ENCODE assay signal across 7 mouse cellular contexts in the genomic region with DNA sequence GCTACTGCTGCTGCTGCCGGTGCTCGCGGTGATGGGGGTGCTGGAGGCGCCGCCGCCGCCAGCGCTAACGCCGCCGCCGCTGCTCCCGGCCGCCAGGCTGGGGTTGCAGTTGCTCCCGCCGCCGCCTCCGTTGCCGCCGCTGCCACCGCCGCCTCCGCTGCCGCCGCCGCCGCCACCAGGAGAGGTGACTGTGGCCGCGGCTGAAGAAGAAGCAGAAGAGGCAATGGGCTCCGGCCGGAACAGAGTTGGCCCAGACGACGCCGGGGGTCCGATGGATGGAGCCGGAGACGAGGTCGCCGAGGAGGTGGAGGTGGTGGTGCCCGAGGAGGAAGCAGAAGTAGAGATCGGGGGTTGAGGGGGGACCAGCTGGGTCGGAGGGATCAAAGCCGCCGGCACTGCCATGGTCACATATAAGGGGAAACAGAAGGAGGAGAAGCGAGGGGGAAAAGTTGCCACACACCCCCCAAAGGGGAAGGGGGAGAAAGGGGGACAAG. TPM values are rescaled to one million over a fixed set of nuclear protein-coding genes. Genes with fewer than 3 reads are reported as not detected.
DNase-seq lines count a peak whose midpoint lies in the region; ATAC-seq and TF ChIP-seq lines count a peak whose summit lies in the region.

No protein-coding gene starts in this region.

- peak overlapping the region; percentile 80 for H3K9ac ChIP-seq in hindbrain, postnatal 0 days (replicated peaks; ENCODE audit: low read length)
- 0 out of 2 replicates have a peak overlapping the region, but pooled peaks have one; percentile 13 for H3K9ac ChIP-seq in liver, embryonic 13.5 days
- H3K9ac ChIP-seq in stomach, postnatal 0 days (ENCODE audit: low read length): peak overlapping the region; percentile 67

- no peak for TF ChIP-seq EP300 in stomach, postnatal 0 days (optimal IDR thresholded peaks at IDR 0.05)

- peak; percentile 46 to 80 for DNase-seq in adrenal gland, adult (ENCODE audit: inconsistent age in 2 of 2, low spot score in 1 of 2)
- peak; percentile 46 for DNase-seq in forelimb bud, embryonic 11.5 days (ENCODE audit: low read depth, low spot score)
- peak; percentile 60 for DNase-seq in hindbrain, postnatal 0 days (ENCODE audit: low spot score)
- DNase-seq in liver, embryonic 13.5 days: no peak
- peak; percentile 59 for DNase-seq in stomach, postnatal 0 days (ENCODE audit: low spot score)

- no peaks in the 10 kb centered on the region for H3K9me3 ChIP-seq in hindbrain, postnatal 0 days (ENCODE audit: low read length)
- no peaks in the 10 kb centered on the region for H3K9me3 ChIP-seq in liver, embryonic 13.5 days (replicated peaks)
- H3K9me3 ChIP-seq in stomach, postnatal 0 days (ENCODE audit: control insufficient read depth, low read length): no peaks in the 10 kb centered on the region

- TF ChIP-seq CTCF in hindbrain, postnatal 0 days (IDR thresholded peaks at IDR 0.05; ENCODE audit: low read depth): no peak
- no peak for TF ChIP-seq CTCF in stomach, postnatal 0 days (IDR thresholded peaks at IDR 0.05; ENCODE audit: low read depth)

- no peaks in the 10 kb centered on the region for H3K36me3 ChIP-seq in hindbrain, postnatal 0 days (ENCODE audit: insufficient read depth, low read length)
- no peaks in the 10 kb centered on the region for H3K36me3 ChIP-seq in liver, embryonic 13.5 days
- no peaks in the 10 kb centered on the region for H3K36me3 ChIP-seq in stomach, postnatal 0 days (ENCODE audit: control insufficient read depth, insufficient read depth, low read length)

- WGBS in hindbrain, postnatal 0 days: 0% methylated on average over 41 of the region's 45 CpGs
- WGBS in liver, embryonic 13.5 days (ENCODE audit: insufficient replicate concordance): under 1% methylated on average over 45 of the region's 45 CpGs
- WGBS in stomach, postnatal 0 days: under 1% methylated on average over 41 of the region's 45 CpGs

- peaks cover 2% of the 10 kb centered on the region; the same call in 1 of the 2 replicates for H3K4me1 ChIP-seq in brown adipose tissue, adult 24 weeks (ENCODE audit: control insufficient read depth, insufficient read depth, insufficient read length, low read length)
- no peaks in the 10 kb centered on the region for H3K4me1 ChIP-seq in hindbrain, postnatal 0 days (ENCODE audit: insufficient read depth, low read length)
- peaks cover 10% of the 10 kb centered on the region; the same call in 1 of the 2 replicates for H3K4me1 ChIP-seq in liver, embryonic 13.5 days (replicated peaks)
- no peaks in the 10 kb centered on the region for H3K4me1 ChIP-seq in stomach, postnatal 0 days (replicated peaks; ENCODE audit: control insufficient read depth, insufficient read depth)

- H3K27ac ChIP-seq in brown adipose tissue, adult 24 weeks (replicated peaks; ENCODE audit: low read depth, low read length): peak overlapping the region; percentile 86
- peak overlapping the region; percentile 91 for H3K27ac ChIP-seq in hindbrain, postnatal 0 days
- no peak overlapping the region for H3K27ac ChIP-seq in liver, embryonic 13.5 days
- H3K27ac ChIP-seq in stomach, postnatal 0 days (replicated peaks): peak overlapping the region; percentile 67

- peak; percentile 24 for ATAC-seq in hindbrain, postnatal 0 days
- no peak for ATAC-seq in liver, embryonic 13.5 days (ENCODE audit: low read depth)
- 0 out of 2 replicates have a peak, but pooled peaks have one; percentile 9 for ATAC-seq in monocyte, adult 5-6 weeks (replicated peaks; ENCODE audit: insufficient number of reproducible peaks, low FRiP score, low TSS enrichment, poor library complexity, severe bottlenecking)
- no peak for ATAC-seq in stomach, postnatal 0 days (ENCODE audit: low FRiP score, low TSS enrichment)

- peak overlapping the region; percentile 85 for H3K4me3 ChIP-seq in brown adipose tissue, adult 24 weeks (ENCODE audit: insufficient read depth, low read depth, low read length)
- H3K4me3 ChIP-seq in hindbrain, postnatal 0 days (ENCODE audit: low read length): peak overlapping the region; percentile 72
- H3K4me3 ChIP-seq in liver, embryonic 13.5 days (replicated peaks): peak overlapping the region; percentile 56
- H3K4me3 ChIP-seq in stomach, postnatal 0 days (ENCODE audit: low read depth, low read length): peak overlapping the region; percentile 69

- H3K27me3 ChIP-seq in hindbrain, postnatal 0 days (ENCODE audit: insufficient read depth, low read length): no peaks in the 10 kb centered on the region
- peaks cover 44% of the 10 kb centered on the region for H3K27me3 ChIP-seq in liver, embryonic 13.5 days
- no peaks in the 10 kb centered on the region for H3K27me3 ChIP-seq in stomach, postnatal 0 days (ENCODE audit: control insufficient read depth, insufficient read depth, low read length)

- H3K4me2 ChIP-seq in hindbrain, postnatal 0 days (ENCODE audit: low read depth, low read length): peak overlapping the region; percentile 69
- peak overlapping the region; percentile 71 for H3K4me2 ChIP-seq in liver, embryonic 13.5 days
- peak overlapping the region; percentile 92 for H3K4me2 ChIP-seq in stomach, postnatal 0 days (replicated peaks; ENCODE audit: low read depth)

RNA-seq across cellular contexts. Expression of a gene that starts 0.6 kb away (rescaled TPM):
- 1.5 and 2.3 TPM in 2 replicates for polyA plus RNA-seq in brown adipose tissue, adult 24 weeks (2012; ENCODE audit: insufficient read depth, insufficient read length, missing spikeins)
- 23.8 and 26.7 TPM in 2 replicates for total RNA-seq in hindbrain, postnatal 0 days (2014; rRNA removed)
- 14.7 and 14.8 TPM in 2 replicates for polyA plus RNA-seq in hindbrain, postnatal 0 days (2015; fragmentation: Nextera tagmentation; extraction: Ambion mirVana)
- 0.18 and 0.27 TPM in 2 replicates for polyA plus RNA-seq in liver, embryonic 13.5 days (2015; fragmentation: Nextera tagmentation; extraction: Ambion mirVana)
- total RNA-seq in monocyte, adult 5-6 weeks (2017): 0.39 to 1.5 TPM (median 0.86 TPM) in 3 replicates
- polyA plus RNA-seq in stomach, postnatal 0 days (2015; fragmentation: Nextera tagmentation; extraction: Ambion mirVana): 2.3 TPM in 2 replicates

Comparison
In these comparisons a context has a peak if more than half of its experiments do, and no peak if none do; other contexts are left out.
1. ATAC-seq: peak in hindbrain, postnatal 0 days (single experiment) and monocyte, adult 5-6 weeks (single experiment); none in liver, embryonic 13.5 days (single experiment) and stomach, postnatal 0 days (single experiment).
2. H3K9ac ChIP-seq: peak in every context shown above with its lines; median percentile 80 in hindbrain, postnatal 0 days; 67 in stomach, postnatal 0 days; 13 in liver, embryonic 13.5 days.
3. Peak in every context shown above with its lines, with median percentiles within 50 percentile points of each other: H3K4me3 ChIP-seq and H3K4me2 ChIP-seq.